8 mouse cellular contexts compared by ENCODE assay signal in the genomic region with DNA sequence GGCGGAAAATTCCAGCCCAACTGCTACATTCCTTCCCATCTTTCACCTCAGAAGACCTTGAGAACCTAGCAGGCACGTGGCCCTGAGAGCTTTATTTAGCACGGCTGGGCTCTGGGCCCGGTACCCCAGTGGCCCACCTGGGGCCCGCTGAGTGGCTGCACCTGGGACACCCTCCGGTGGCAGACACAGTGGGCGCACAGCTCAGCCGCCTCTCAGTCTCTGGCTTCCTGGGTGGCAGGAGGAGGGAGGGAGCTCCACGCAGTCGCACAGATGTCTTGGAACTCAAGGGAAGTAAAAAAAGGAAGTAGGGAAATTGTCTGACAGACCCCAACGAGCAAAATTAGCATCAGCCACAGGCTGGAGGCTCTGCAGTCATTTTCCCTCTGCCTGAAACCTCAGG.
DNase-seq lines count a peak whose midpoint lies in the region; ATAC-seq and TF ChIP-seq lines count a peak whose summit lies in the region.

No protein-coding gene starts in this region.

- 25% methylated on average over 11 of the region's 11 CpGs for WGBS in midbrain, postnatal 0 days
- WGBS in midbrain, embryonic 11.5 days: 24% methylated on average over 10 of the region's 11 CpGs
- WGBS in stomach, embryonic 14.5 days: 14% methylated on average over 11 of the region's 11 CpGs

- H3K27me3 ChIP-seq in midbrain, postnatal 0 days (ENCODE audit: insufficient read depth, low read length): no peaks in the 10 kb centered on the region
- H3K27me3 ChIP-seq in midbrain, embryonic 11.5 days (ENCODE audit: control insufficient read depth, insufficient read depth, low read length): no peaks in the 10 kb centered on the region
- no peaks in the 10 kb centered on the region for H3K27me3 ChIP-seq in stomach, embryonic 14.5 days (ENCODE audit: control insufficient read depth, insufficient read depth, low read length)

- no peak for ATAC-seq in midbrain, postnatal 0 days (ENCODE audit: low FRiP score)
- ATAC-seq in midbrain, embryonic 11.5 days (ENCODE audit: low FRiP score): no peak
- ATAC-seq in frontal cortex, adult (ENCODE audit: low TSS enrichment): peak; percentile 96
- ATAC-seq in stomach, embryonic 14.5 days (ENCODE audit: insufficient number of reproducible peaks, insufficient read depth, low FRiP score, low read depth): no peak

- no peak overlapping the region for H3K9ac ChIP-seq in midbrain, postnatal 0 days (replicated peaks; ENCODE audit: low read length, poor library complexity, severe bottlenecking)
- H3K9ac ChIP-seq in midbrain, embryonic 11.5 days (ENCODE audit: low read length): no peak overlapping the region
- no peak overlapping the region for H3K9ac ChIP-seq in stomach, embryonic 14.5 days (replicated peaks; ENCODE audit: low read depth, low read length)

- DNase-seq in midbrain, postnatal 0 days (ENCODE audit: low spot score): no peak
- no peak for DNase-seq in midbrain, embryonic 11.5 days (ENCODE audit: low spot score, missing footprints)
- peak; percentile 40 for DNase-seq in kidney, adult 18-20 months
- DNase-seq in left cerebral cortex, postnatal 25 days (ENCODE audit: low spot score in 2 of 2): peak; percentile 65 to 91
- DNase-seq in spleen, adult 18-20 months: no peak
- DNase-seq in gastrocnemius, adult 8-10 months (ENCODE audit: low spot score in 2 of 2): no peak

- TF ChIP-seq CTCF in midbrain, postnatal 0 days (IDR thresholded peaks at IDR 0.05): no peak

- H3K4me3 ChIP-seq in midbrain, postnatal 0 days (ENCODE audit: low read depth, low read length): no peak overlapping the region
- no peak overlapping the region for H3K4me3 ChIP-seq in midbrain, embryonic 11.5 days (ENCODE audit: low read depth, low read length)
- H3K4me3 ChIP-seq in stomach, embryonic 14.5 days (ENCODE audit: low read depth, low read length): no peak overlapping the region

- H3K4me1 ChIP-seq in midbrain, postnatal 0 days (ENCODE audit: insufficient read depth, low read length): no peaks in the 10 kb centered on the region
- H3K4me1 ChIP-seq in midbrain, embryonic 11.5 days (ENCODE audit: control insufficient read depth, insufficient read depth, low read length): no peaks in the 10 kb centered on the region; the same call in 1 of the 2 replicates
- H3K4me1 ChIP-seq in stomach, embryonic 14.5 days (ENCODE audit: control insufficient read depth, insufficient read depth, low read length): 0 out of 2 replicates have a peak, but pooled peaks cover 3% of the 10 kb centered on the region

- H3K9me3 ChIP-seq in midbrain, postnatal 0 days (ENCODE audit: low read length): no peaks in the 10 kb centered on the region
- H3K9me3 ChIP-seq in midbrain, embryonic 11.5 days (ENCODE audit: control insufficient read depth, low read length): no peaks in the 10 kb centered on the region
- no peaks in the 10 kb centered on the region for H3K9me3 ChIP-seq in stomach, embryonic 14.5 days (ENCODE audit: control insufficient read depth, low read depth, low read length)

- no peaks in the 10 kb centered on the region for H3K36me3 ChIP-seq in midbrain, postnatal 0 days (ENCODE audit: insufficient read depth, low read length)
- H3K36me3 ChIP-seq in midbrain, embryonic 11.5 days (ENCODE audit: control insufficient read depth, insufficient read depth, low read length): no peaks in the 10 kb centered on the region
- no peaks in the 10 kb centered on the region for H3K36me3 ChIP-seq in stomach, embryonic 14.5 days (ENCODE audit: control insufficient read depth, insufficient read depth, low read length)

- no peak overlapping the region for H3K27ac ChIP-seq in midbrain, postnatal 0 days (ENCODE audit: low read depth, low read length)
- H3K27ac ChIP-seq in midbrain, embryonic 11.5 days (ENCODE audit: low read depth, low read length): no peak overlapping the region
- H3K27ac ChIP-seq in stomach, embryonic 14.5 days (ENCODE audit: low read length): no peak overlapping the region

- H3K4me2 ChIP-seq in midbrain, postnatal 0 days (ENCODE audit: low read depth, low read length, poor library complexity, severe bottlenecking): 0 out of 2 replicates have a peak overlapping the region, but pooled peaks have one; percentile 13
- no peak overlapping the region for H3K4me2 ChIP-seq in midbrain, embryonic 11.5 days
- peak overlapping the region; percentile 17; the same call in 1 of the 2 replicates for H3K4me2 ChIP-seq in stomach, embryonic 14.5 days (replicated peaks; ENCODE audit: low read depth, low read length)

- intact Hi-C loops in left cerebral cortex, postnatal 25 days (cut with DNase I): loop anchor here (10.0 kb wide), 1 partner anchor 146 kb away; no protein-coding TSS in a partner anchor

Comparison
In these comparisons a context has a peak if more than half of its experiments do, and no peak if none do; other contexts are left out.
1. DNase-seq: peak in kidney, adult 18-20 months (single experiment) and left cerebral cortex, postnatal 25 days (2 of 2); none in midbrain, postnatal 0 days (single experiment), midbrain, embryonic 11.5 days (single experiment), spleen, adult 18-20 months (0 of 2) and gastrocnemius, adult 8-10 months (0 of 2).